Mouse (Mus musculus): ENCODE data around the gene Gm20605.
"Not testable (repeated sequence)": the region's sequence is repeated elsewhere in the genome, so short reads cannot be mapped to it uniquely, and the experiment has no call there.

The Gm20605 gene

DNA sequence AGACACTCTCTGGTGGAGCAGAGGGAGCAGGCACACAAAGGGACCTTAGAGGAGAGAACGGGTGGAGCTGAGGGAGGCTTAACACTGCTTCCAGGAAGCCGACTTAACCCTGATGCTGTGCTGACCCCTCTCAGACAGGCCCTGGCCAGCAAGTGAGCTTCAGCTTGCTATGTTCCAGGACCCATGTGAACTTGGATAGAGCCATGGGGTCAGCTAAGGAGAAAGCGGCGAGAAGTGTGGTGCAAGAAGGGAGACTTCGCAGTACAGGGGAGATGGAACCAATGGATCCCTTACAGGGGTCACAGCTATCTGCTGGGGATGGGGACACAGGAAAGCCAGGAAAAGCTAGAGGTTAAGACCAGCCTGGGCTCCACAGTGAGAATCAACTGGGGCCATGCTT is 15.9 kb upstream of the Gm20605 start:
- DNase-seq (ENCODE audit: low spot score) = no peak

DNA sequence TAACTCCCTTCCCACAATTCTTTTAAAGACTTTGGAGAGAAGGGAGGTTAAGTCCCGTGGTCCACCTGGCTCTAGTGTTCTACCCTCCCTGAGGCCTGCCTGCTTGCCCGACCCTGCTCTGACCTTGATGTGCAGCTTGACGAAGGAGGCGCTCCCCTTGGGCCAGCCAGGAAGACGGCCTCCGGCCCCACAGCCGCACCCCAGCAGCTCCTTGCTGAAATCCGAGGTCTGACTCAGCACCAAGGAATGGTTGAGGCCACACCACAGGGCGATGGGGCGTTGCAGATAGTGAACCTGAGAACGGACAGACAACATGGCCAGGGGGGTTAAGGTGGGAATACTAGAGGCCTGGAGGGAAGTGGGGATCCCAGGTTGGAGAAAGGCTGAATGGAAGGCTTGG is 15.4 kb upstream of the Gm20605 start, which contains the start of gene Pcolce:
TSS of gene Pcolce (minus strand) at position 235 of the 400 bp plus-strand sequence.
- no peak for DNase-seq (ENCODE audit: low spot score)

DNA sequence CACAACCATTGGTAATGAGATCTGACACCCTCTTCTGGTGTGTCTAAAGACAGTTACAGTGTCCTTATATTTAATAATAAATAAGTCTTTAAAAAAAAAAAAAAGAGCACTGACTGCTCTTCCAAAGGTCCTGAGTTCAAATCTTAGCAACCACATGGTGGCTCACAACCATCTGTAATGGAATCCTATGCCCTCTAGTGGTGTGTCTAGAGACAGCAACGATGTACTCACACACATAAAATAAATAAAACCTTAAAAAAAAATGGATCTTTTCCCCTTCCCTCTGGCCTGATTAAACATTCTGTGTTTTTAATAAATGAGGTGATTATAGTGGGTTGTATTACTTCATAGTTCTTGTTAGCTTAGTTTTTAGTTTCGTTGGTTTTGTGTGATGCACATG is 14.1 kb upstream of the Gm20605 start:
- DNase-seq (ENCODE audit: low spot score) = not testable (repeated sequence)

DNA sequence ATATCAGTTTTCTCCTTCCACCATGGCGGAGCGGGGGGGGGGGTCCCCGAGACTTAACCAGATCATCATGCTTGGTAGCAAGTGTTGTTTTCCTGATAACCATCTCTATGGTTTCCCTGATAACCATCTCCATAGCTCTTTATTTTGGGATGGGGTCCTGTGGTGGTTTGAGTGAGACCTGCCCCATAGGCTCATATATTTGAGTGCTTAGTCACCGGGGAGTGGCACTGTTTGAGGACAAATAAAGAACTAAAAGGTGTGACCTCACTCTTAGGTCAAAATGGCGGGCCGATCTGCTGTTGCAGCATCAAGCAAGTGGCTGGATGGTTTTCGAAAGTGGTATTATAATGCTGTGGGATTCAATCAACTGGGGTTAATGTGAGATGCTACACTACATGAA is 13.6 kb upstream of the Gm20605 start:
- DNase-seq (ENCODE audit: low spot score) = no peak

DNA sequence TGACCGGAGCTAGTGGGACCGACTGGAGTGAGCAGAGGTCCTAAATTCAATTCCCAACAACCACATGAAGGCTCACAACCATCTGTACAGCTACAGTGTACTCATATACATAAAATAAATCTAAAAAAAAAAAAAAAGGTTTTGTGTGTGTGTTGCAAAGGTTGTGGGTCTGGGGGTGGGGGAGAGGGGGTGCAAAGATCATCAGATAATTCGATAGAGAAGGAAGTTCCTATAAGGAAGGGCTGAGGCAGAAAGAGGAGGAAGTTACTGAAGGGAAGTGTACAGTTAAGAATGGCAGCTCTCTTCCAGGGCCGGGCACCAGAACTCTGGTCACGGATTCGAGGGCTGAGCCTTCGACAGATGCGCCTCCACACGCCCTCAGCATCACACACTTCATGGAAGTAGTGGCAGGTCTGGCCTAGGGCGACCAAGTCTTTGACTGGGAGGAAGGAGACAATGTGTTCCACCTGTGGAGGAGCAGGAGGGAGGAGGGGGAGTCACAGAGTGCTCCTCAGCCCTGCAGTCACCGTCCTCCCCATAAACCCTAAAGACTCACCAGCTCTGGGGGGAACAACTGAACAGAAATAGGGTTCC is 4.9 kb upstream of the Gm20605 start:
- DNase-seq (ENCODE audit: low spot score) = no peak

DNA sequence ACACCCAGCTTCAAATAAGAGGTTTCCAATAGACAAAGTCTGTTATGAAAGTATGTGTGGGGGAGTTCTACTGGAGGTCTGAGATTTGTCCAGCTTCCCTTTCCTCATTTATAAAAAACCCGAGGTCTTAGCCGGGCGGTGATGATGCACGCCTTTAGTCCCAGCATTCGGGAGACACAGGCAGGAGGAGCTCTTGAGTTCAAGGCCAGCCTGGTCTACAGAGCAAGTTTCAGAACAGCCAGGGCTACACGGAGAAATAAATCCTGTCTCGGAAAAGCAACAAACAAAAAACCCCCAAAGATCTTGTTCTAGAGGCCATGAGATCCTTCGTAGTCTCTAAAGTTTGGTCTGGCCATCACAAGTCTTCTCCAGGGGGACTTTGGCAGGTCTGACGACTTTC is 984 bp upstream of the Gm20605 start:
- no peak for DNase-seq (ENCODE audit: low spot score)

DNA sequence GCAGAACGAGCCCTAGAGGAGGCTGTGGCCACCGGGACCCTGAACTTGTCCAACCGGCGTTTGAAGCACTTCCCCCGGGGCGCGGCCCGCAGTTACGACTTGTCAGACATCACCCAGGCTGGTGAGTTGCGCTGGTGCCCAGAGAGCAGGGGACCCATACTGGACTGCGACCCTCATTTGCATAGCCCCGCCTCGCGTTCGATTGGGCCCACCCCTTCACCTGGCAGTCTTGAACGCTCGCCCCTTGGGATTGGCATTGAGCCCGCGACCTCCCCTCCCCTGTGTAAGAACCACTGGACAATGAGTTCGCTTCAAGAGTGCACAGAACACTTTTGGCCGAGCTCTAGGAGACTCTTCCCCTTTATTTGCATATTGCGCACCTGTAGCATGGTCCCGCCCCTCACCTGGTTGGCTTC is 339 bp downstream of the Gm20605 start:
- DNase-seq (ENCODE audit: low spot score) = no peak

DNA sequence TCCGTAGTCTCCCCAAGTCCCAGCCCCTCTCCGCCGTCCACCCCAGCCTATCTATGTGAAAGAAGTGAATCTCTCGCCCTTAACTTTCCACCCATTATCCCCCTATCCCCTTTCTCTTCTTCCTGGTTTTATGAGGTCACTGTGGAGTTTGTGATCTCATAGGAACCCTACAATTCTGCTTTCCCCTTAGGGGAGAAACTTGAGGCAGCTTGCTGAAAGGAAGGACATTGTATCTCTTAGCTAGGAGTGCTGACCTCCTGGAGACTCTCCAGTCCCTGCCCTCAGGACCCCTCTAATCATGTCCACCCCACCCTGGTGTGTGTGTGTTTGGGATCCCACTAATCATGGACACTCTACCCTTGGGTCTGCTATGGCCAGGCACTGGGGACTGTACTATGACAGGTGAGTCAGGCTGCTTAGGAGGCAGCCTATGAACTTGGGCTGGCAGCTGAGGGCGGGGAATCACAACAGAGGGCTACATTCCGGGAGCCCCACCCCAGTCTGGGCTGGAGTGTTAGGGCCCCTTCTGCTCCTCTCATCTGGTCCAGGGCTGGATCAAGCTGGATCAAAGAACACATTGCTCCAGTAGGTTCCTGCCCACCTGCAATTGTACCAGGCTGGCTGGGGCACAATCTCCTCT is 1.1 kb downstream of the Gm20605 start:
- DNase-seq (ENCODE audit: low spot score) = no peak

DNA sequence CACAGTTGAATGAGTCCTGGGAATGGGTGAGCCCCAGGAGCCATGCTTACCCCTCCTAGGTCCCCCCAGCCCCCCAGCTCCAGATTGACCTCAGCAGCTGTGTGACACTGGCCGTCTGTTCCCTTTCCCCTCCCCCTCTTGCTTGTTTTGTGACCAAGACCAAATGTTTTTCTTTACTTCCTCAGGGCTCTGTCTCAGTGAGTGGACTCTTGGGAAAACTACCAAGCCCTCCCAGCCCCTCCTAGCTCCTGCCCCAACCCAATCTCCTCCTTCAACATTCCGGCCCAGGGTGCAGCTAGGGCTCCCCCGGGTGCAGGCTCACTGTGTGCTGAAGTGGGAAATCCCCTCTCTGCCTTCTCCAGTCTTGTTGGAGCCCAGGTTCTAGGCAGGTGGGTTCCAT is 1.6 kb downstream of the Gm20605 start:
- DNase-seq (ENCODE audit: low spot score) = no peak

DNA sequence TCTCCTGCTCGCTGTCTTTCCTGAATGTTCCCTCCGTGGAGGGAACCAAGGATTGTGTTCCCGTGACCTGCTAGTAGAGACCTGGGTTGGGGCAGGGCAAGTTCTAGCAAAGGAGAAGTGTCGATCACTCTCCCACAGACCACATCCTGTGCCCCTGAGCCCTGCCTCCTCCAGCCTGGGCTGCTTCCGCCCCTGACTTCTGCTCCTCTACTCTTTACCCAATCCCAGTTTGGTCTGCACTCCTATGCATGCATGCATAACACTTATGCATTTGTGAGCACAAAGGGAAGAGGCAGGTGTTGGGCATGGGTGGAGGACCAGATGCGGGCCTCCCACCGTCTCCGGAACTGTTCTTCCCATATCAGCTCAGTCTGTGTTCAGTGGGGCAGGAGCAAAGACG is 2.2 kb downstream of the Gm20605 start:
- no peak for DNase-seq (ENCODE audit: low spot score)

DNA sequence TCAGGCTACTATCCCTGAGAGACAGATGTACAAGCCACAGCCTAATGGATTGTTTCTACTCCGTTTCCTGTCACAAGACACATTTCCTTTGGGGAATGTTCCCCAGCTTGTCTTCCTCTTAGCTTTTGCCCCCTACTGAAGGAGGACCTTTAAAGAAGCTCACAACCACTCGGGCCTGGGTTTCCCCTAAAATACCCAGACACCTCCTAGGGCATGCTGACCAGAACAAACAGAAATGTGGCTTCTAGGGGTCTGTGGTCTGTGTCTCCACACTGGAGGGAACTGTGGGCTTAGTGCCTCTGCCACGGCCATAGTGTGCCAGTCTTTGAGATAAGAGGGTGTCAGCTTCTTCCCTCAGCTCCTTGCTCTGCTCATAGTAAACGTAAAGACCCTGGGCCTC is 2.6 kb downstream of the Gm20605 start:
- no peak for DNase-seq (ENCODE audit: low spot score)

DNA sequence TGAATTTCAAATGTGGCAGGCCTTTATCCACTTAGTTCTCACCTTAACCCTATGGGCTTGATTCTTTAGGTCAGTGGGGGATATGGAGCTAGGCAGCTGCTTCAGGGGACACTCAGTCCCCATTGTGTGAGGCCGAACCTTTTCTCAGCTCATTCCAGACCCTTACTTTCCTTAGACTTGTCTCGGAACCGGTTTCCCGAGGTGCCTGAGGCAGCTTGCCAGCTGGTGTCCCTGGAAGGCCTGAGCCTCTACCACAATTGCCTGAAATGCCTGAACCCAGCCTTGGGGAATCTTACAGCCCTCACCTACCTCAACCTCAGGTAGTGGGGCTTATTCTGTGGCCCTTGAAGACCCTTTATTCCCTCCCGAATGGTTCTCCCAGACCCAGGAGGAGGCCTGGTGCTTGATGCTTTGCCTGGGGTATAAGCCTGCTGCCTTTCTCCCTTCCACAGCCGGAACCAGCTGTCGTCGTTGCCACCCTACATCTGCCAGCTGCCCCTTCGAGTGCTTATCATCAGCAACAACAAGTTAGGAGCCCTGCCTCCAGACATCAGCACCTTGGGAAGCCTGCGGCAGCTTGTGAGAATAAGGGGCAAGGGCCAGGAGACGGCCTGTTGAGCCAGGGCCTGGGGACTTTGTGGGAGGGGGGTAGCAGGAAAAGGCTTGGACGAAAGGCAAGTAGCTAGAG is 4.6 kb downstream of the Gm20605 start:
- no peak for DNase-seq (ENCODE audit: low spot score)

DNA sequence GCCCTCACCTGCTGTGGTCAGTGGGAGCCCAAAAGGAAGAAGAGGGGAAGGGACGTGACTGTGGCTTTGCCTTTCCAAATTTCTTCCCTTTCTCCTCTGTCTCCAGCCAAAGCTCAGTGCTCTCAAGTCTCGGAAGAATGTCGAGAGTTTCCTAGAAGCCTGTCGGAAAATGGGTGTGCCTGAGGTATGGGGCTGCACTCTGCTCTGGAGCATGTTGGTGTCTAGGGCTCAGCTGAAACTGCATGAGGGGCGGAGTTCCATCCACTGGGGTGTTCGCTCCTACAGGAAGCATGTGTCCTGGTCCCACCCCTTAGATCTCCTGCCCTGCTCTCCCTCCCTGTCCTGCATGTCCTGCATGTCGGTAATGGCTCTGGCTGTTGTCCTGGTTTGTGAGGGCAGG is 10.5 kb downstream of the Gm20605 start:
- no peak for DNase-seq (ENCODE audit: low spot score)

DNA sequence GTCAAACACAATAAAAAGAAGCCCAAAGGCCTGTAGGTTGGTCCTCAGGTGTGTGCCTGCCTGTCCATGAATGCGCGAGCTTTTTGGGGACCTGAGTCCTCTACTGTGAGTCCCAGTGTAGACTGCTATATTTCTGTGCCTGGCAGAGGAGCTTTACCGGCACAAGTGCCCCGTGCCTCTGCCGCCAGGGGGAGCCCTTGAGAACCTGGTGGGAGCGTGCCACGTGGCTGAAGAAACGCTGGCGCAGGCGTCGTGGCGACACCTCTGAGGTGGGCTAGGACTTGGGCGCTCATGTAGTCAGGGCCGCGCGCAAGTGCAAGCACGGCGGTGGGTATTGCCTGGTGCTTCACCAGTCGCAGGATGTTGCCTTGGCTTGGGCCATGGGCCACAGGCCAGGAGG is 12.1 kb downstream of the Gm20605 start, which contains the start of gene Sap25:
TSS of gene Sap25 (plus strand) at position 281 of the 400 bp plus-strand sequence.
- no peak for DNase-seq (ENCODE audit: low spot score)

DNA sequence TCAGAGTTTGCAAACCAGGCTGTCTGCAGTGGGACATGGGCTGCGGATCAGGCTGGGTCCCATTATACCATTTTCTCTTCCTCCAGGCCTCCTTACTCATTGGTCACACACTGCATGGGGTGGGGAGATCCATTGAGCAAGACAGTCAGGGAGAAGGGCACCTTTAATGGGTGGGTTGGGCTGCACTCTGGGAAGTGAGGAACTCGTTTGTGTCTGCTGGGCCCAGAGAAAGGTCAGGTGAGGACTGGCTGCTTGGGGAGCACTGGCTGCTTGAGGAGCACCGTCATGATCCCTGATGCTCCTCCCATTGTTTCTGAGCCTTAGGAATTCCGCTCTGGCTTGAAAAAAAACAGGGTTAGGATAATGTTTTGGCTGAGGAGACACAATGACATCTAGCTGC is 13.9 kb downstream of the Gm20605 start:
- no peak for DNase-seq (ENCODE audit: low spot score)

DNA sequence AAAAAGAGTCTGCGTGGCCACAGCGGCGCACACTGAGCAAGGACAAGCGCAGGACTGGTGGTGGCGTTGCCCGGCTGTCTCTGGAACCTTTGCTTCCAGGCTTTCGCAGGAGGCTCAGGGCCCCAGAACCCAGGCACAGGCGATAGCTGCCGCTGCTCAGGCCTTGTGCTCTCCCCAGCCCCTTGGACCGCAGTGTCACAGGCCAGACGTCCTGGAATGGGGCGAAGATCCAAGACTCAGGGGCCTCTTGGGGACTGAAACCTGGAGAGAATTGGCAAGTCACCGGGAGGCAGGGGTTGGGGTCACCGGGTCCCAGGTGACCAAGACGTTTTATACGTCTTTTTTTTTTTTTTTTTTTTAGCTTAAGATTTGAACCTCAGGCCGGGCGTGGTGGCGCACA is 15.5 kb downstream of the Gm20605 start:
- no peak for DNase-seq (ENCODE audit: low spot score)

DNA sequence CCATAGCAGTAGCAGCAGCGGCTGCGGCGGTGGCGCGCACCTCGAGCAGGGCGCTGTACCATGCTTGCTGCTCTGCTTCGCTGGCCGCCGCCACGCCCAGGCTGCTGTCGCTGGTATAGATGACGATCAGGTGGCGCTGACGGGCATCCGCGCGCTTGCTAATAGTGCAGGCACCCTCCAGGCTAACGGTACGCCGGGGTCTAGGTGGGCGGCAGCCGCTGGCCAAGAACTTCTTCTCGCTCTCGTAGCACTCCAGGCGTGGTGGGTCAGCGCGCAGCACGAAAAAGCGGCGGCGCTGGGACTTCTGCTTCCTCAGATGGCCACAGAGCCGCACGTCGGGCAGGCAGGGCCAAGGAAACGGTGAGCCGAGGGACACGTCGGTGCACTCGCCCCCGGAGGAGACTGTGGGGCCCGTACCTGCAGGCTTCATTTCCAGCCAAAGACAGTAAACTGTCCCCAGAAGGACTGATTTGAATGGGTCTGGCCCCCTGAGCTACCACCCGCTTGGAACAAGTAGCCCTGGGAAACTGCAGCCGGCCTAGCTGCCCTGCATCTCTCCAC is 16.2 kb downstream of the Gm20605 start:
- no peak for DNase-seq (ENCODE audit: low spot score)

DNA sequence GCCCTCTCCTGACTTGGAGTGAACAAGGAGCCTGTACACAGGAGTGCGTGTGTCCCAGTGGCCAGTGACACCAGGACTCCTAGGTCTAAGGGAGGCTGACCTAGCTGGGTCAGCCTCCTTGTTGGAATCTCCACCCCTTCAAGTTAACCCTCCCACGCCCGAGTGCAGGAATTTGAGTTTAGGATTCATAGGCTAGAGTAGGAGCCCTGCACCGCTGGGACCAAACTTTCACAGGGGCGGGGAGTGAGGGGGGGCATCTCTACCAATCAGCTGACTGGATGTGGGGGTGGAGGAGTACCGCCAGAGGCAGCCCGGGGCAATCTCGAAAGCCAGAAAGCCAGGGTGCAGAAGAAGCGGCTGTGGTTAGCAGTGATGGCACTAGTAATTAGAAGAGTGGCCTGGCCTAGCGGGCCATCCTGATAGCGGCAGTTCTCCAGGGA is 16.7 kb downstream of the Gm20605 start, which contains the start of gene Irs3:
TSS of gene Irs3 (minus strand) at position 63 of the 440 bp plus-strand sequence.
- DNase-seq (ENCODE audit: low spot score) = no peak

DNA sequence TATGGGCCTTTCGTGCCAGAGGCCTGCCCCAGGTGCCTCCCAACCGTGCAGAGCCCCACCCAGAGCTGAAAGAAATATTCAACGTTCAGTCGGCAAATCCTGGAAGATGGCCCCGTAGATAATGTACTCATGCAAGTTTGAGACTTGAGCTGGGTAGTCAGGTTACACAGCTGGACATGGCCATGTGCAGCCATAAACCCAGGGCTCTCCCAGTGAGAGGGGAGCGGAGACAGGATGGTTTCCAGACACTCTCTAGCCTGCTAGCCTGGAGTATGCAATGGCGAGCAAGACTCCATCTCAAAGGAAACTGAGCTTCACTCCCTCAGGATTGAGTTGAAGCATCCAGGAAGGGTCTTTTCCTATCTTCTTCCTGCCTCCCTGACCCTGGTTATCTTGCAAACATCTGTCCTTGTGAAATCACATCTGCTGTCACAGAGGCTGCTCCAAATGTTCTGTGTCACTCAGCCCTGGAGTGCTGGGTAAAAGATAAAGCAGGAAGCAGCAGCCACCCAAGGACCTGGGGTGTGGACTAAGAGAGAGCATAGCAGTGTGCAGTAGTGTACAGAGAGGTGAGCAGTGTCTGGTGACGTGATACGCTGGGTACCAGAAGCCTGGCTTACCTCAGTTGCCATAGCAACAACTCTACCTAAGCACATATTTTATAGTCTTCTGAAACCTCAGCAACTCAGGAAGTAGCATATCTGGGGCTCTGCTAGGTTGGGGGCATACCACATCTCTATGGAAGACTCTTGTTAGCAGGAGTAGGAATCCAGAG is 19.0 kb downstream of the Gm20605 start:
- DNase-seq (ENCODE audit: low spot score) = no peak

DNA sequence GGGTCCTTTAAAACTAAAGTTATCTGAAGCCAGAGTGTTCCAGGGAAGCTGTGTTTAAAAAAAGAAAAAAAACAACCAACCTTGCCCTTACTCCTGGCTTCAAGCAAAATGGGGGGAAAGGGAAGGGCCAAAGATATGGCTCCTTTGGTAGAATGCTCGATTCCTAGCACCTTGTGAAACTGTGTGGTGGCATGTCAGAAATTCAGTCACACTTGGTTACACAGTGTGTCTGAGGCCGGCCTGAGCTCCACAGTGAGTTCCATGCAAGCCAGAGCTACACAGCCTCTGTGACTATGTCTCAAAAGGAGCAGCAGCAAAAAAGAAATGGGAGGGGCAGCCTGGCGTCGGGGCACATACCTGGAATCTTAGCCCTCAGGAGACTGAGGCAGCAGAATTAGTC is 20.3 kb downstream of the Gm20605 start:
- no peak for DNase-seq (ENCODE audit: low spot score)

DNA sequence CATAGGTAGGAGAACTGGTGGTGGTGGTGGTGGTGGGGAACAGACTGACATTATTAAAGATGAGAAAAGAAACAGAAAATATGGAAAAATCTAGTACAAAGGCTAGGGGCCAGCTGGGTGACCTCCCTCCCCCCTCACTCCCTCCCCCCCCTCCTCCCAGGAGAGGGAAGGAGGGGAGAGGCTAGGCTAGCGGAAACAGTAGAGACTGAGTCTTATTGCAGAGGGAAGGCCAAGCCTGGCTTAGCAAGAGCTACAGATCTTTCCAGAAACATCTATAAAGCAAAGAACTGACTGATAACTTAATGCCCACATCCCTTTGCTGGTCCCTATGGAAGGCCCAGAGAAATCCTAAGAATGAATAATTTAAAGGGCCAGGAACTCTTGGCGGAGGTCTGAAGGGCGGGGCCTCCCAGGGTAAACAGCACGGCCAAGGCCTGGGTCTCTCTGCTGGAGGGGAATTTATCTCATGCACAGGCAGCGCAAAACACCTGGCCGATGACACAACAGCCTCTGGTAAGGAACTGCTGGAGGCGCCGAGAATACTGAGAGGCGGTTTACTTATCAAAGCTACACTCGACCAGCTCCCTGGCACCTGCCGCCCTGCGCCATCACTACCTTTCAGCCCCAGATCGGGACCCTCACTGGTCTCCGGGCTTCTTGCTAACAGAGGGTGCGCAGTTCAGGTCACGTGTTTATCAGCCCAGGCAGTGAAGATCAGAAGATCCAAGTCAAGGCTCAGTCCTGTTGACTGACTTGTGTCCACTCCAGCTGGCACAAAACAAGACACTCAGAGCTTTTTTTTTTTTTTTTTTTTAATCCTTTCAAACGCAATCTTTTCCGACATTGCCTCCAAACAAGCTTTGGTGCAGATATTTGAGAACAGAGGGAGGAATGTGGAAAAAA is 20.9 kb downstream of the Gm20605 start:
- DNase-seq (ENCODE audit: low spot score) = no peak

Measured in layer of hippocampus, adult 9-10 months (tissue).